Mouse (Mus musculus) B cell, adult 2 months (primary cell): Measurements from ENCODE around the gene Sgca.
"Not testable (repeated sequence)": the region's sequence is repeated elsewhere in the genome, so short reads cannot be mapped to it uniquely, and the experiment has no call there.

ENCODE experiments used
- DNase-seq, 2 experiments: peaks; one replicate each; pipeline ENCODE4 v3.0.0; 2022

Sgca gene

DNA sequence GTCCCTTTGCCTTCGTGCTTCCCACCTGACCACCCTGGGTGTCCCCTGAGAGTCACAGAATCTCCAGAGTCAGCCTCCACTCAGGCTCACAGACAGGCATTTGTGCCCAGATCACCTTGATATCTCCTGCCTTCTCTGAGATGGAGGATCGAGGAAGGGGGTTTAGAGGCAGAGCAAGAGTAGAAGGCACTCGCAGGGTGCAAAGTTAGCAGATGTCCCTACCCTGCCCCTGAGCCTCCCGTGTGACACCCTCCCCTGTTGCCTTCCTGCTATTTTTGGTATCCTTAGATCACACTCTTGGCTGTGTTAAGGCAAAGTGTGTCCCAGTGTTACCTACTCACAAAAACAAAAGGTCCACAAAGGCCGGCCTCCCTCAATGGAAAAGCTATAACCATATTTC is at the start of gene Sgca:
Gene Sgca (minus strand): TSS at position 129 of the 400 bp plus-strand sequence.
- no peak for DNase-seq

DNA sequence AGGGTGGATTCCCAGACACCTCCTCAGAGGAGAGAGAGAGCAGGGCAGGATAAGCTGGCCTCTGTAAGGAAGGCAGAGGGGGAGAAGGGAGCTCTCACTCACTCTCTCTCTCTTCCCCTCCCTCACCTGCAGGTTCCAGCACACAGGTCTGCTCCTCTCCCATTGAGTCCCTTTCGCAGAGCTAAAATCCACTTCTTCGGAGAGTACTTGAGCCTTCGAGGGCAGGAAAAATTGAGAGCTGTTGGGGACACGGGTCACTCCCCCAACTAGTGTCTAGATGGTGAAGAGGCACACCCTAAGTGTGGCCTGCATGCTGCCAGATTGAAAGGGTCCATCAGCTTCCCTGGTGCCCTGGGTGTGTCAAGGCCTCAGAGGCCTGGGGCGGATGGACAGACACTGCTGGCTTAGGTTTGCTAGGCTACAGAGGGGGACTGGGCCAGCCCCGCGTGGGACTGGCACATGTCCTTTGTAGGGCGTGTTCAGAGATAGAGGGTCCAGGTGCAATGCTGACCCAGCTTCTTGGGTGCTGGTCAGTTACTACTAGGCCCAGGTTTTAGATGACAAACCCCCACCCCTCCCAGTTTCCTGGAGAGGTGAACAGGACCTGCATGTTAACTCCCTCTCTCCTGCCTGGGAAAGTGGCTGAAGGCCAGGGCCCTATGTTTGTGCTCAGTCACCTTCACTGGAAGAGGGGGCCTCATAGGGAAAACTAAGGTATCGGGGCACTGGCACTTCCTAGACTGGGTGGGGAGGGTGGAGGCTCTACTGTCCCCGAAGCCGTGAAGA is 49.3 kb upstream of the Sgca start:
- DNase-seq = no peak

DNA sequence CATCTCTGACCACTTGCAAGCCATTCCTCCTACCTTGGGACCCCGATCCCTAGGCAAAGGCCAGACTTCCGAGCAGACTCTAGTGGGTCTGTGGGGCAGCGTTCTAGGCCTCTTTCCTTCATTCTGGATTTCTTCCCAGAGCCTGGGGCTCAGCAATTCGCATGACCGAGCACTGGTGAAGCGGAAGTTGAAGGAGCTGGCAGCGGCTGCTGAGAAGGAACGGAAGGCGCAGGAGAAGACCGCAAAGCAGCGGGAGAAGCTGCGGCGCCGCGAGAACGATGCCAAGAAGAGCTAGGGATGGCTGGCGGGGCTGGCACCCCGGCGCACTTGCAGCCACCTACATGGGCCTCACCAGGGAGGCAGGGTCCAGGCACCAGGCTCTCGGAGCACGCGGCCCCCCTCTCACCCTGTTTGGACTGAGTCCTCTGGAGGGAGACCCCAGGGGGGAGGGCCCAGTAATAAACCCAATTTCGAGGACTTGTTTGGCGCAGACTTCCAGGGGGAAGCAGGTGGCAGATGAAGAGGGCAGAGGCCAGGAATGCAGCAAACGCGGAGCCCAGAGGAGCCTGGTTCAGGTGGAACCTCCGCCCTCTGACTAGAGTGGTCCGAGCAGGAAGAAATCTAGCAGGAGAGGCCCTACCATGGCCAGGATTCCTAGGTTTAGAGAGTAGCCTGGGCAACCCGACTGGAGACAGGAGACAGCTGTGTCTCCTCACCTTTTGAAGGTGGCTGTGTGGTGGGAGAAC is 48.5 kb upstream of the Sgca start:
- DNase-seq = no peak

GRCm38 (mm10) chr11:95023481-95023880 is 47.4 kb upstream of the Sgca start:
- DNase-seq = no peak

- peak in 1 of 2 experiments; percentile 25 for DNase-seq
Observed at GRCm38 (mm10) chr11:95022237-95022992, 46.3 kb upstream of the Sgca start.

DNA sequence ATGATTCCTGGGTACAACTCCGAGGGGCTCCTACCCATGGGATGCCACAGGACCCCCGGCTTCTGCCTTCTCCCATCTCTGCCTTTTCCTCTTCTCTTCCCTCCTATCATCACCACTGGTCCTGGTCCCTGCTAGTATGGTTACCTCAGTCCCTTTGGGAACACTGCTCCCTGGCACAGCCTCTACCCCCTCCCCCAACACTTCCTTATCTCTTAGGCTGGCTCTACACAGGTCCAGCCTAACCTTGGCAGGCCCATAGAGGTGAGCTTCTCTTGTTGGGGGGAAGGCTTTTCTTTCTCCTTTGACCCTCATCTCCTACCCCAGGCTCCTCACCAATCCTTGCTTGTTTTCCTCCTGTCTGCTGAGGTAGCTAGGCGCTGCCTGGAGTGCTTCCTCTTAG is 39.4 kb upstream of the Sgca start:
- DNase-seq = no peak

GRCm38 (mm10) chr11:95012487-95012886 is 36.4 kb upstream of the Sgca start:
- DNase-seq = no peak

- no peak for DNase-seq
Observed at GRCm38 (mm10) chr11:95012075-95012474, 35.9 kb upstream of the Sgca start.

GRCm38 (mm10) chr11:95011416-95011815 is 35.3 kb upstream of the Sgca start:
- DNase-seq = no peak

- not testable (repeated sequence) for DNase-seq
Observed at GRCm38 (mm10) chr11:95010841-95011403, 34.8 kb upstream of the Sgca start.

DNA sequence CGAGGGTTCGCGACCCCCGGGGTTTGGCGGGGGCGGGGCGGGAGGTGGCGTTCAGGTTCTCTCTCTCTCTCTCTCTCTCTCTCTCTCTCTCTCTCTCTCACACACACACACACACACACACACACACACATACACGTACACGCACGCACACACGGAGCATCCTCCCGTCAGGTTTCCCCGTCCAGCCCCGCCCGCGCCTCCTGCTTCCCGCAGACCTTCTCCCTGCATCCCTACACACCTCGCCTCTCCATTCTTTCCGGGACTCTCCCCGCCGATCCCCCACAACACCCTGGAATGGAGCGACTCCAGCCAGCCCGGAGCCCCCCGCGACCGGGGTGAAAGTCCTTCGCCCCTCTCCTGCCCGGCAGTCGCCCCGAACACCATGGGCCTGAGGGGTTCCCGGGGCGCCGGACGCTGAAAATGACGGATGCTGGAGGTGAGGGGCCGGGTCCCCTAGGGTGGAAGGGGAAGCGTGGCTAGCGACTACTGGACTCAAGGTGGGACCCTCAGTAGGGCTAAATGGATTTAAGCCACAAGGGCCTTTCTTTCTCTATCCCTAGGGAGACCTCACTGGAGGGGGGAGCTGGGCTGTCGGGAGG is 34.1 kb upstream of the Sgca start:
- DNase-seq = no peak

DNA sequence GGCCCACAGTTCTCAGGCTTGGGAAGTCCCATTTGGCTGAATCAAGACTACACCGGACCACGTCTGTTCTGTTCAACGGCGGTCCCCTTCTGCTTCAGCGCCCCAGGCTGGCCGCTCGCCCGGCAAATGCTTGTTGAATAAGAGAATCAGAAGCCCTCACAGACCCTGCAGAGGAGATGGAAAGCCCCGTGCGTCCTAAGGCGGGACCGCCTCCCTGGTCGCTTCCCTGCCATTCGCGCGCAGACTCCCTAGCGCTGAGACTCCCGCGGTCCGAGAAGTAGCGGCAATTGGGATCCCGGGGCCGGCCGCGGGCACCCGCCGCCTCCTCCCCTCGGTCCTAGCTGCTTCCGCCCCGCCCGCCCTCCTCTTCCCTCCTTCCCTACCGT is 33.5 kb upstream of the Sgca start, which contains the start of gene Samd14:
Gene Samd14 (plus strand): TSS at position 251 of the 386 bp plus-strand sequence.
- DNase-seq = peak; percentile 29 to 31

DNA sequence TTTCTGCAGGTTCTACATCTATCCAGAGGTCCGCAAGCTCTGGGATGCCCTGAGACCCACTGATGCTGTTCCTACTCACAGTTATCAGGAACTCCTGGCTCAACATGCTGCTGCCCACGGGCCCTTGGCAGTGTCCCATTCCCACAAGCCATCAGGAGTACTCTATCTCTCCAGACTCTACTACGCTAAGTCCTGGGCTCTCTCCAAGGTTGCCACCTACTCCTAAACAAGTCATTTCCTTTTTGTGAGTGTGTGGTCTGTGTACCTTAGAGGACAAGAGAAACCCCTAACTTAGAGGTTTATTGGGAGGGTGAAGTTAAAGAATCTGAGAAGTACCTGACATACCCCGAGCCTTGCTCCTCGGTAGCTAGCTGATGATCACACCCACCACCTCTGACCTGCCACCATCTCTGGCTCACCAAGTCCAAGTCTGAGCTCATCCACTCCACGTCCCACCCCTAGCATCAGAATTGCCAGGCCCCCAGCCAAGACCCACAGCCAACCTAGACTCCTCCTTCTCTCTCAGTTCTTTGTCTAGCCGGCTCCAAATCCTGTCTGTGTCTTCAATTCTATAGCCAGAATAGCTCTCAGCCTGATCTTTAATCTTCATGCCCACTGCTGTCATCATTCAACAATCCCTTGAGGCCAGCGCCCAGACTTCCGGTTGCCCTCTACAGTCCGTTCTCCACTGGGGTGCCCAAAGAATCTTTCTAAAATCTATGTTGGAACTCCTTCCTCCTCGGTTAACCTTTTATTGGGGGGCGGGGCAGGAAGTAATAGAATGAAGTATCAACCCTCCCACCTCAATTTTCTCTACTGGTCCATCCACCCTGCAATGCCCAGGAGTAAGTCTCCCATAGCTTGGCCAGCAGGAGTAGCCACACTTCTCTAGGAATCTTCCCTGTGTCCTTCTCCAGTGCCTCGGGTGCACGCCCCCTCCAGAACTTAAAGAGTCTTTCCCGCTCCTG is 32.8 kb upstream of the Sgca start:
- peak in 1 of 2 experiments; percentile 23 for DNase-seq

DNA sequence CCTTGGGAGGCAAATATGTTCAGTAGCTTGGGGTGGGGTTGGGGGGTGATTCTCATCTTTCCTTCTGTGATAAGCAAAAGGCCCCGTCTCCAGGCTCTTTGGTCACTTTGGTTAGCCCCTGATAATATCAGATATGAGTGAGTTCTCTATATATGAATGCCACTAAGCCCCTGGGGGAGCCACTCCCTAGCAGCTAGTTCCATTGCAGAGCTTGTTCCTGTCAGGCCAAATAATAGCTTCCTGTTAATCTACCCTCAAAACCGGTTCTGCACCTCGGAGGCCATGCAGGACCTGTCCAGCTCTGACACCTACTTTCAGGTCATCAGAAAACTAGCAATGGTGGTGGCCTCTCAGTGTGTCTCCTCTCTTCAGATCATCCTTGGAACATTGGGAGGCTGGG is 31.3 kb upstream of the Sgca start:
- DNase-seq = no peak

GRCm38 (mm10) chr11:95006525-95007219 is 30.5 kb upstream of the Sgca start:
- peak; percentile 81 to 83 for DNase-seq

DNA sequence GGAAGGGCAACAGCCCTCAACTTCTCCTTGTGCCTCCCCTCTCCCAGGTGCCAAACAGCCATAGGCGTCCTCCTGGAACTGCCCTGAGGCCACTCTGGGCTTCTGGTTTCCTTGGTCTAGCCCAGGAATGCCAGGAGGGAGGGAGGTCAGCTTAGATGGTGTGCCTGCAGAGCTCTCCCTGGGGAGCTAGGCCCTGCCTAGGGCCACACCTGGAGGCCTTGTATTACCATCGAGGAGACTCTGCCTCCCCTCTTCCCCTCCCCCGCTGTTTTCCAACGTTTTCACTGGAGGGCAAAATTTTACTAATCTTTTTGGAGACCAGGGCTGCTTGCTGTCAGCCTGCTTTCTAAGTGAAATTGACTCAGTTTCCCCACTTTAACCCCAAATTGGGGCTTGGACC is 29.9 kb upstream of the Sgca start:
- no peak for DNase-seq

DNA sequence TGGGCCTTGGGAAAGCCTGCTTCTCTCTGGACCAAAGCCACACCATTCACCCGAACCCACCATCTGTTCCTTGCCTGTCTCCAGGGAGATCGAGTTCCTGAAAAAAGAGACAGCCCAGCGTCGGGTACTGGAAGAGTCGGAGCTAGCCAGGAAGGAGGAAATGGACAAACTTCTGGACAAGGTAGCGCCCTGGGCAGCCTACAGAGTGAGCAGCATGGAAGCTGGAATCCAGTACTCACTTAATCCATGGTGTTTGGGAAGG is 28.7 kb upstream of the Sgca start:
- DNase-seq = no peak

DNA sequence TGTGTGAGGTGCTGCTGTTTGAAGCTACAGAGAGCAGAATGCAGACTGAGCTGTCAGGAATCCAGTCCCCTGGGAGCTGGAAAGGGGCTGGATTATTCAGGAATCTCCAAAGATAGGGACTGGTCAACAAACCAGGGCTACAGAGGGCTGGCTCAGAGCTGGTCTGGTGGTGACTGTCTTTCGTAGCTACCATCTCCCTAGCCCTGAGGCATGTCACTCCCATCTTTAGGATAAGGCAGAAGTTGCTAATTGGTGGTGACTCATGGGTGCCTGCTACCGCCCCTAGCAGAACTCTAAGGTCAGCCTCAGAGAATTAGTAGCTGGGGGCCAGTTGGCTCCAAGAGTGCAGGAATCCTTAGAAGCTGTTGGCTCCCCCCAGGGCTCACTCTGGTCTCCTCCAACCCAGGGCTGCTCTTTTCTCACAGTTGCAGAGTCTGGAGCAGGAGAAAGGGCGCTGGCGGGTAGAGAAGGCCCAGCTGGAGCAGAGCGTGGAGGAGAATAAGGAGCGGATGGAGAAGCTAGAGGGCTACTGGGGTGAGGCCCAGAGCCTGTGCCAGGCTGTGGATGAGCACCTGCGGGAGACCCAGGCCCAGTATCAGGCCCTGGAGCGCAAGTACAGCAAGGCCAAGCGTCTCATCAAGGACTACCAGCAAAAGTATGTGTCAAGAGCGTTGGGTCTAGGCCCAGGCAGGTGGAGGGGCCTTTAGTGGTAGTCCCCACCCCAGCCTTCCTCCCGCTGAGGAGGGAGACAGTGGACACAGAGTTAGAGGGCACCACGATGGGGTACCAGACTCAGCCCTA is 28.2 kb upstream of the Sgca start:
- DNase-seq = no peak

GRCm38 (mm10) chr11:95002705-95003104 is 26.6 kb upstream of the Sgca start:
- DNase-seq = no peak
